Mouse (Mus musculus) lung, postnatal 0 days (tissue): Measurements from ENCODE around the gene Tmem106a.

Experiments used
- CTCF ChIP-seq: IDR thresholded peaks from 2 replicates; pipeline ENCODE4 v1.5.1; 2016; ENCODE audit warnings: antibody characterized with exemption, mild to moderate bottlenecking
- EP300 ChIP-seq: IDR thresholded peaks from 2 replicates; pipeline ENCODE4 v1.6.1; 2016; ENCODE audit warnings: antibody characterized with exemption, mild to moderate bottlenecking, control low read depth

- TF ChIP-seq CTCF (no peak), EP300 (no peak)
Measured at GRCm38 (mm10) chr11:101615380-101615779, 33.3 kb downstream of the Tmem106a start.
